ENCODE assay signal across 18 mouse cellular contexts in the genomic region with DNA sequence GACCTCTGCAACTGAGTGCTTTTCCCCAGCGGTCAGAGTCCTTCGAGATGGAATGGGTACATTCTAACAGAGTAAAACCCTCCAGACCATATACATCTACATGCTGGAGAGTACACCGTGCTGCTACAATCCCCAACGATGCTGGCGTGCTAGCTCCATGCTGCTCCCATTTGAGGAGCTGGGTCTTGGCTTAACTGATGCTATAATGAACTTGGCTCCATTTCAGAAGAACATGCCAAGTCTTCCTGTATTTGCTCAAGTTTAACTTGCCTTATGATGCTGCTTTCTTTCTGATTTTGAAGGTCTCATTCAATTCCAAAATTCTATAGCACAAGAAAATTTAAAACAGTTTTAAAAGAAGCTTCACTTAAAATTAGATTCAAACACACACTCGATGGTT.
"Had no signal": no experiment of that assay in that cellular context is flagged by ENCODE, and none has a peak within 500 bp of the region (broad histone marks: within the 10 kb centered on the region; RNA-seq: fewer than 3 reads in every experiment).

No protein-coding gene starts in this region.

- H3K36me3 ChIP-seq: midbrain, embryonic 10.5 days; midbrain, embryonic 12.5 days; neural tube, embryonic 13.5 days; neural tube, embryonic 15.5 days had no signal

- DNase-seq: lung, adult 18-20 months; lung, postnatal 10 days; lung, postnatal 4 days; midbrain, embryonic 14.5 days; retina, postnatal 1 day; right cerebral cortex, adult 18-20 months; right cerebral cortex, postnatal 25 days; right cerebral cortex, postnatal 4 days; spleen, adult 18-20 months; thymus, adult 18-20 months; thymus, postnatal 14 days; thymus, postnatal 36 days had no signal

- H3K27ac ChIP-seq: midbrain, embryonic 10.5 days; midbrain, embryonic 12.5 days; neural tube, embryonic 13.5 days; neural tube, embryonic 15.5 days had no signal

- H3K4me1 ChIP-seq: midbrain, embryonic 12.5 days; neural tube, embryonic 15.5 days had no signal

- H3K9me3 ChIP-seq: midbrain, embryonic 10.5 days; midbrain, embryonic 12.5 days; neural tube, embryonic 13.5 days; neural tube, embryonic 15.5 days had no signal

- H3K27me3 ChIP-seq: neural tube, embryonic 13.5 days had no signal

- ATAC-seq: midbrain, embryonic 16.5 days had no signal

- H3K4me3 ChIP-seq: midbrain, embryonic 10.5 days; midbrain, embryonic 12.5 days; myocyte; neural tube, embryonic 13.5 days; neural tube, embryonic 15.5 days had no signal

- H3K9ac ChIP-seq: midbrain, embryonic 12.5 days; neural tube, embryonic 13.5 days; neural tube, embryonic 15.5 days had no signal

- H3K4me2 ChIP-seq: midbrain, embryonic 12.5 days; neural tube, embryonic 13.5 days; neural tube, embryonic 15.5 days had no signal
